Mouse (Mus musculus): ENCODE data around the gene Kdm7a. TPM values are rescaled to one million over a fixed set of nuclear protein-coding genes. Genes with fewer than 3 reads are reported as not detected.

Gene Kdm7a
- polyA plus RNA-seq (2012; rRNA removed), result 3.7 and 4.4 TPM in 2 replicates

DNA sequence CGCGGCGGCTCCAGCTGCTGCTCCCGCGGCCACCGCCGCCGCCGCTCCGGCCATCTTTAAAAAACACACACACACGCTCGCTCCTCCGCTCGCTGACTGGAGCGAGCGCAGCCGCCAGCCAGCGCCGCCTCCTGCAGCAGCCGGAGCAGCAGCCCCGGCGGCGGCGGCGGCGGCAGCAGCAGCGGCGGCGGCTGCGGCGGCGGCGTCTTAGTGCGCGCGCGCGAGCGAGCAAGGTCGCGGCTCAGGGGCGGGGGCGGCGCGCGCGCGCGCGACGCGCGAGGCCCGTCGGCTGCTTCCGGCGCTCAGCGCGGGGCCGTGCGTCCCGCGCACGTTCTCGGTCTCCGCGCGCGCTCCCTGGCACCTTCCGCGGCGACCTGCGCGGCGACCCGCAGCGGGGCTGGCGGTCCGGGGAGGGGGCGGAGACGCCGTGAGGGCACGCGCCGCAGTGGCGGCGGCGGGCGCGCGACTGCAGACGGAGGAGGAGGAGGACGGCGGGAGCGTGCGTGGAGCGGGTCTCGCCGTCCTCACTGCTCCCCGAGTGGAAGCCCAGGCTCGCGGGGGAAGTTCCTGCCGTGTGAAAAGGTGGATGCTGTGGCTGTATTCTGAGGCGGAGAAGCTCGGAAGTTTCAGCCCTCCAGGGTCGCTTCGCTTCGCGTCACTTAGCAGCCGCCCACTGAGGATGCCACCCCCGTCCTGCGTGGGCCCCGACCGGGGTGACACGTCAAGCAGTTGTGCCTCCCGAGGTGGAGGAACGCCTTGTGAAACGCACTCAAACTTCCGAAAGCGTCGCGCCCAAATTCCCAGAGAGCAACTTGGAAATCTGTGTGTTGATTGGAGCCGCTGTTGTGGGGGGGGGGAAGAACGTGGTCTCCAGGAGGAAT is at the start of gene Kdm7a:
TSS of gene Kdm7a (minus strand) at position 209 of the 881 bp plus-strand sequence.

DNA sequence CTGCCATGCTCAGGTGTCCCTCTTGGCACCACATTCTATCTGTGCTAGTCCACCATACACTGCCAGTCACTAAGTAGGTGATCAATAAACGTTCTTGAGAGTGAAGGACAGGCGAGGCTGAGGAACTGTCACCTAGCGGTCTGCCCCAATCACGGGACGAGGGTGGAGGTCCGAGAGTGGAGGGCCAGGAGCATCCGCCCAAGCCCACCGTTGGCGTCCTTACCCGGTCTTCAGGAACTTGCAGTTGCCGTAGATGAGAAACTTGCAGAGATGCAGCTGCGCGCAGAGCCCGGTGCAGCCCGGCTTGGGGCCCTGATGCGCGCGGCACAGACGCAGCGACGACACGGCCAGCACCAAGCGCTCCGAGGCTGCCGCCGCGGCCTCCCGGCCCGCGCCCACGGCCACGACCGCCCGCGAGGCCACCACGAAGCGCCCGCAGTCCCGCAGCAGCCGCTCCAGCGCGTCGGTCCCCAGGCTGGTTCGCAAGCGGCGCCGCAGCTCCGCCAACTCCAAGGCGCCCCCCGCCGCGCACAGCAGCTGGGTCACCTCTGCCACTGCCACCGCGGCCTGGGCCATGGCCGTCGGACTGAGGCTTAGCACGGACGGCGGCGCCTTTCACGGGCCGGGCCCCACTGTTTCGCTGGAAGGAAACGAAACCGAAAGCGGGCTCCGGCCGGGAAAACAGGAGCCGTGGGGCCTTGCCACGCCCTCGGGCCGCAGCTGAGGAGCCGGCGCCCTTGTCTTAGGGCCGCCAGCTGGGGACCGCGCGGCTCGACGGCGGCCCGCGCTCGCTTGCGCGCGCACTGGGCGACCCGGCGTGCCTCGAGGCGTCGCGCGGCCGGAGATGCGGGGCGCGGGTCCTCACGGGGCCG is 88.8 kb downstream of the Kdm7a start, which contains the start of gene Parp12:
TSS of gene Parp12 (minus strand) at position 766 of the 872 bp plus-strand sequence.

Other genes starting within 250 kb of the Kdm7a start
- 41.5 and 43.8 TPM in 2 replicates for gene Parp12, start 88.4 kb downstream of the Kdm7a start, polyA plus RNA-seq (2012; rRNA removed)
- 21.1 and 22.3 TPM in 2 replicates for gene Slc37a3, start 170.9 kb upstream of the Kdm7a start, polyA plus RNA-seq (2012; rRNA removed)
- 1.2 and 2.2 TPM in 2 replicates for gene Rab19, start 174.4 kb upstream of the Kdm7a start, polyA plus RNA-seq (2012; rRNA removed)
- gene Mkrn1, start 213.7 kb upstream of the Kdm7a start, polyA plus RNA-seq (2012; rRNA removed), result 46.2 and 53.5 TPM in 2 replicates